Mouse (Mus musculus) MEL (cell line): ENCODE results near the gene 1700016K19Rik.
A peak's percentile ranks its signal among the peaks of the same experiment; 100 is the strongest.

Experiments
- CTCF ChIP-seq, 3 experiments: IDR thresholded peaks in 2 of 3; conservative IDR thresholded peaks in 1 of 3; 2 replicates each; pipeline ENCODE4 v1.5.1; 2011 to 2012; ENCODE audit warnings: low read length in 3 of 3, low read depth in 2 of 3, mild to moderate bottlenecking in 2 of 3, improper control_type of control experiment in 1 of 3, inconsistent platforms in 1 of 3, mixed read lengths in 1 of 3, moderate library complexity in 1 of 3; ENCODE audit not compliant: control insufficient read depth in 1 of 3, insufficient read depth in 1 of 3, poor library complexity in 1 of 3, severe bottlenecking in 1 of 3
- E2F4 ChIP-seq: IDR thresholded peaks from 2 replicates; pipeline ENCODE4 v1.6.1; 2011; ENCODE audit warnings: low read depth, low read length, improper control_type of control experiment, borderline replicate concordance
- EP300 ChIP-seq, 2 experiments: IDR thresholded peaks; 2 replicates each; pipeline ENCODE4 v1.6.1; 2011; ENCODE audit warnings: improper control_type of control experiment in 2 of 2, low read length in 2 of 2, low read depth in 1 of 2, mild to moderate bottlenecking in 1 of 2
- KAT2A ChIP-seq: conservative IDR thresholded peaks from 2 replicates; pipeline ENCODE4 v1.6.1; 2012; ENCODE audit warnings: low read depth, low read length, improper control_type of control experiment, inconsistent platforms
- MAX ChIP-seq: IDR thresholded peaks from 2 replicates; pipeline ENCODE4 v1.6.1; 2011; ENCODE audit warnings: low read length, improper control_type of control experiment
- MEF2A ChIP-seq: IDR thresholded peaks from 2 replicates; pipeline ENCODE4 v1.6.1; 2014; ENCODE audit warnings: low read depth, mild to moderate bottlenecking, inconsistent platforms, low read length, improper control_type of control experiment; ENCODE audit not compliant: poor library complexity, insufficient replicate concordance, severe bottlenecking; ENCODE audit errors: extremely low read depth
- POLR2A ChIP-seq, 2 experiments: IDR thresholded peaks; 2 replicates each; pipeline ENCODE4 v1.6.1; 2011 to 2012; ENCODE audit warnings: low read length in 2 of 2, mild to moderate bottlenecking in 2 of 2, control low read depth in 1 of 2, improper control_type of control experiment in 1 of 2, low read depth in 1 of 2, moderate library complexity in 1 of 2; ENCODE audit not compliant: control insufficient read depth in 1 of 2, insufficient read depth in 1 of 2, poor library complexity in 1 of 2
- POLR2AphosphoS5 ChIP-seq: IDR thresholded peaks from 2 replicates; pipeline ENCODE4 v1.6.1; 2012; ENCODE audit warnings: low read depth, borderline replicate concordance, mild to moderate bottlenecking, inconsistent platforms, low read length, moderate library complexity, mixed read lengths
- SIN3A ChIP-seq: IDR thresholded peaks from 2 replicates; pipeline ENCODE4 v1.6.1; 2012; ENCODE audit warnings: low read length, improper control_type of control experiment, inconsistent platforms
- USF1 ChIP-seq: IDR thresholded peaks from 2 replicates; pipeline ENCODE4 v1.6.1; 2014; ENCODE audit warnings: low read depth, mild to moderate bottlenecking, inconsistent platforms, low read length, improper control_type of control experiment, moderate library complexity
- ZKSCAN1 ChIP-seq: IDR thresholded peaks from 2 replicates; pipeline ENCODE4 v1.6.1; 2012; ENCODE audit warnings: low read depth, mild to moderate bottlenecking, inconsistent platforms, low read length, improper control_type of control experiment, moderate library complexity
- ZMIZ1 ChIP-seq: IDR thresholded peaks from 2 replicates; pipeline ENCODE4 v1.6.1; 2012; ENCODE audit warnings: low read depth, mild to moderate bottlenecking, inconsistent platforms, low read length, improper control_type of control experiment, moderate library complexity

GRCm38 (mm10) chr11:75970629-75971028, 29.1 kb upstream of the 1700016K19Rik start:
- TF ChIP-seq MEF2A (no peak), POLR2A (IDR thresholded peaks at IDR 0.05; ENCODE audit: control insufficient read depth in 1 of 2, insufficient read depth in 1 of 2, low read depth in 1 of 2, low read length in 2 of 2, poor library complexity in 1 of 2) (no peak), USF1 (no peak), SIN3A (no peak), POLR2AphosphoS5 (no peak), KAT2A (no peak), ZMIZ1 (no peak), E2F4 (no peak), EP300 (IDR thresholded peaks at IDR 0.05; ENCODE audit: low read depth in 1 of 2, low read length in 2 of 2) (no peak), CTCF (IDR thresholded peaks at IDR 0.05 in 2 of 3, conservative IDR thresholded peaks at IDR 0.05 in 1 of 3; ENCODE audit: control insufficient read depth in 1 of 3, insufficient read depth in 1 of 3, low read depth in 2 of 3, low read length in 3 of 3, poor library complexity in 1 of 3, severe bottlenecking in 1 of 3) (peak in 2 of 3 experiments; percentile 18 to 52; a peak in 3 of 6 replicates), ZKSCAN1 (no peak), MAX (no peak)
